Mouse (Mus musculus) liver, embryonic 12.5 days (tissue): Measurements from ENCODE around the gene Slc38a11. TPM values are rescaled to one million over a fixed set of nuclear protein-coding genes. Genes with fewer than 3 reads are reported as not detected.

ENCODE experiments used
- ATAC-seq: fragments of 200-750 bp; cut with Nextera tagmentation; 2 replicates; pipeline ENCODE4 v1.8.0; 2017; ENCODE audit warnings: moderate number of reproducible peaks, mild to moderate bottlenecking, moderate library complexity
- H3K27ac ChIP-seq: fragments of 300-500 bp; sonication (generic); 2 replicates; pipeline ENCODE4 v1.5.1; 2016; ENCODE audit warnings: mild to moderate bottlenecking
- H3K27me3 ChIP-seq: fragments of 300-500 bp; sonication (generic); replicated peaks from 2 replicates; pipeline ENCODE4 v1.6.1; 2016; ENCODE audit warnings: mild to moderate bottlenecking, moderate library complexity
- H3K36me3 ChIP-seq: fragments of 300-500 bp; sonication (generic); 2 replicates; pipeline ENCODE4 v1.6.1; 2016; ENCODE audit warnings: mild to moderate bottlenecking, moderate library complexity
- H3K4me1 ChIP-seq: fragments of 300-500 bp; sonication (generic); 2 replicates; pipeline ENCODE4 v1.6.1; 2016
- H3K4me2 ChIP-seq: fragments of 300-500 bp; sonication (generic); 2 replicates; pipeline ENCODE4 v1.6.1; 2016; ENCODE audit warnings: mild to moderate bottlenecking, moderate library complexity
- H3K4me3 ChIP-seq: fragments of 300-500 bp; sonication (generic); 2 replicates; pipeline ENCODE4 v1.5.1; 2016; ENCODE audit warnings: mild to moderate bottlenecking, moderate library complexity
- H3K9ac ChIP-seq: fragments of 300-500 bp; sonication (generic); 2 replicates; pipeline ENCODE4 v1.6.1; 2016; ENCODE audit warnings: mild to moderate bottlenecking, moderate library complexity
- H3K9me3 ChIP-seq: fragments of 300-500 bp; sonication (generic); replicated peaks from 2 replicates; pipeline ENCODE4 v1.6.1; 2016; ENCODE audit warnings: mild to moderate bottlenecking, moderate library complexity
- WGBS: fragments of 180-500 bp; shearing (Covaris S2); methylation state at CpG from one replicate; pipeline ENCODE4 v1.1.7; 2016; ENCODE audit not compliant: insufficient replicate concordance; 5-methylcytosine and 5-hydroxymethylcytosine counted together
- polyA plus RNA-seq: library from polyadenylated mRNA; unstranded; fragments of >200 nt; fragmentation: Nextera tagmentation; extraction: Ambion mirVana; gene quantifications from 2 replicates; pipeline ENCODE4 v1.2.1, GENCODE M21; 2016

The Slc38a11 gene
- polyA plus RNA-seq, 1 experiment from 2014 or later: not detected

DNA sequence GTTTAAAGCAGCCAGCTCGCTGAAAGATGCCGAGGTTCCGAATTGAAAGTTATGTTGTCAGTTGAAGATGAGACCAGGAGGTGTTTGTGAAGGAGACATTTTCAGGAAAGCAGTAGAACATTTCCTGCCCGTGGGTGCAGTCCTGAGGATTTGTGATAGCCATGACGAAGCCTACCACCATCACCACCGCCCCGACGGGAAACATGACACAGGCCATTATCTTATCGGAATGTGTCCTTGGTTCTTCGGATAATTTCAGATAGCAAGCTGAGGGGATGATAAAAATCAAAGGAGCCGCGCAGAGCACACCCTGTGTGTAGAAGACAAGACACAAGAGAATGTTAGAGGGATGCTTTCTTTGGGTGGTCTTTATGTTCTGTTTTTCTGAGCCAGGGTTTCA, 47.1 kb downstream of the Slc38a11 start:
- WGBS: 37% methylated on average over 12 of the region's 12 CpGs
- ATAC-seq: no peak
- no peaks in the 10 kb centered on the region for H3K4me1 ChIP-seq

GRCm38 (mm10) chr2:65311250-65311649, 52.6 kb downstream of the Slc38a11 start:
- H3K4me2 ChIP-seq: no peak overlapping the region
- no peaks in the 10 kb centered on the region for H3K4me1 ChIP-seq
- no peaks in the 10 kb centered on the region for H3K27me3 ChIP-seq
- no peak overlapping the region for H3K4me3 ChIP-seq
- ATAC-seq: no peak
- no peak overlapping the region for H3K9ac ChIP-seq
- WGBS: 63% methylated on average over 3 of the region's 3 CpGs
- no peaks in the 10 kb centered on the region for H3K9me3 ChIP-seq
- H3K36me3 ChIP-seq: no peaks in the 10 kb centered on the region
- H3K27ac ChIP-seq: no peak overlapping the region

More for the DNA sequence above, 47.1 kb downstream of the Slc38a11 start:
- no peaks in the 10 kb centered on the region for H3K36me3 ChIP-seq
- H3K9me3 ChIP-seq: no peaks in the 10 kb centered on the region
- H3K4me3 ChIP-seq: no peak overlapping the region
- no peak overlapping the region for H3K27ac ChIP-seq
- no peak overlapping the region for H3K4me2 ChIP-seq
- no peak overlapping the region for H3K9ac ChIP-seq
- no peaks in the 10 kb centered on the region for H3K27me3 ChIP-seq

GRCm38 (mm10) chr2:65296541-65296940, 67.3 kb downstream of the Slc38a11 start:
- 30% methylated on average over 2 of the region's 2 CpGs for WGBS
- Histone ChIP-seq H3K4me1 (no peaks in the 10 kb centered on the region), H3K27ac (no peak overlapping the region), H3K27me3 (no peaks in the 10 kb centered on the region), H3K4me3 (no peak overlapping the region), H3K9ac (no peak overlapping the region), H3K9me3 (no peaks in the 10 kb centered on the region), H3K4me2 (no peak overlapping the region), H3K36me3 (no peaks in the 10 kb centered on the region)
- no peak for ATAC-seq

GRCm38 (mm10) chr2:65294092-65294491, 69.7 kb downstream of the Slc38a11 start:
- 65% methylated on average over 8 of the region's 8 CpGs for WGBS
- H3K4me3 ChIP-seq: no peak overlapping the region
- H3K4me2 ChIP-seq: no peak overlapping the region
- no peaks in the 10 kb centered on the region for H3K36me3 ChIP-seq
- H3K27me3 ChIP-seq: no peaks in the 10 kb centered on the region
- H3K27ac ChIP-seq: no peak overlapping the region
- no peak overlapping the region for H3K9ac ChIP-seq
- H3K9me3 ChIP-seq: no peaks in the 10 kb centered on the region
- H3K4me1 ChIP-seq: no peaks in the 10 kb centered on the region
- ATAC-seq: no peak

- Histone ChIP-seq H3K9me3 (no peaks in the 10 kb centered on the region), H3K9ac (no peak overlapping the region), H3K4me3 (no peak overlapping the region), H3K27ac (no peak overlapping the region), H3K36me3 (no peaks in the 10 kb centered on the region), H3K4me1 (no peaks in the 10 kb centered on the region), H3K27me3 (no peaks in the 10 kb centered on the region), H3K4me2 (no peak overlapping the region)
- WGBS: 80% methylated on average over 8 of the region's 8 CpGs
- ATAC-seq: no peak
Measured at GRCm38 (mm10) chr2:65293411-65293810, 70.4 kb downstream of the Slc38a11 start.

DNA sequence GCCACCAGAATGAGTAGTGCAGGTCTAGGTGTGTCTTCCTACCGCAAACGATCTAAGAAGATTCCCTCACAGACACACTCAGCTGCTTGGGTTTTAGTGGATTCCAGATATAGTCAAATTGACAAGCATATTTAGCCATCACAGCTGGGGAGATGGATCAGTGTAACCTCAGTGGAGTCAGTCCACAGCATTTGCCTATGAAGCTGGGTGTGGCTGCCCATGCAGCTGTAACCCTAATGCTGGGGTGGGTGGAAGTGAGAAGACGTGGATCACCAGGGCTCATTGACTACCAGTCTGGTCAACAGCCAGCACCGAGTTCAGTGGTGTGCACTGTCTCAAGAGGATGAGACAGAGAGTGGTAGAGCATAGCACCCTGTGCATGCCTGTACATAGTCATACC, 74.1 kb downstream of the Slc38a11 start:
- H3K36me3 ChIP-seq: no peaks in the 10 kb centered on the region
- H3K27me3 ChIP-seq: no peaks in the 10 kb centered on the region
- no peak overlapping the region for H3K9ac ChIP-seq
- 59% methylated on average over 4 of the region's 4 CpGs for WGBS
- H3K9me3 ChIP-seq: no peaks in the 10 kb centered on the region
- no peak overlapping the region for H3K4me2 ChIP-seq
- H3K4me3 ChIP-seq: no peak overlapping the region
- peaks cover 5% of the 10 kb centered on the region; the same call in 1 of the 2 replicates for H3K4me1 ChIP-seq
- no peak overlapping the region for H3K27ac ChIP-seq
- ATAC-seq: no peak

DNA sequence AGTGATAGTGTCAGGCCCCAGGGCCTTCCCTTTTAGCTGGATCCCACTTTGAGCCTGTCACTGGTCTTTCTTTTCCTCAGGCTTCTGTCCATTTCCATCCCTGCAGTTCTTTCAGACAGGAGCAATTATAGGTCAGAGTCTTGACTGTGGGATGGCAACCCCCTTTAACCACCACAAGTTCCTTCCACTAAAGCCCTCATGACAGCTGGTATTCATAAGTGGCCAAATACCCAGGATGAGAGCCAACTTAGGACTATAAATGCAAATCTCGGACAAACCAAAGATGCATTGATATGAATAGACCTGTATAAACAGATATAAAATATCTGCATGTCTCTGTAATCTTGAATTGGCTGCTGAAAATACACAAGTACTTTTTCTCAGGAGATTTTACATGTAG, 75.1 kb downstream of the Slc38a11 start:
- Histone ChIP-seq H3K4me1 (peaks cover 5% of the 10 kb centered on the region; the same call in 1 of the 2 replicates), H3K4me3 (no peak overlapping the region), H3K9ac (no peak overlapping the region), H3K36me3 (no peaks in the 10 kb centered on the region), H3K4me2 (no peak overlapping the region), H3K27me3 (no peaks in the 10 kb centered on the region), H3K27ac (no peak overlapping the region), H3K9me3 (no peaks in the 10 kb centered on the region)
- ATAC-seq: no peak
- 62% methylated on average over 1 of the region's 1 CpGs for WGBS

- 47% methylated on average over 3 of the region's 3 CpGs for WGBS
- H3K4me3 ChIP-seq: no peak overlapping the region
- no peak for ATAC-seq
Measured at GRCm38 (mm10) chr2:65285380-65285779, 78.5 kb downstream of the Slc38a11 start.

DNA sequence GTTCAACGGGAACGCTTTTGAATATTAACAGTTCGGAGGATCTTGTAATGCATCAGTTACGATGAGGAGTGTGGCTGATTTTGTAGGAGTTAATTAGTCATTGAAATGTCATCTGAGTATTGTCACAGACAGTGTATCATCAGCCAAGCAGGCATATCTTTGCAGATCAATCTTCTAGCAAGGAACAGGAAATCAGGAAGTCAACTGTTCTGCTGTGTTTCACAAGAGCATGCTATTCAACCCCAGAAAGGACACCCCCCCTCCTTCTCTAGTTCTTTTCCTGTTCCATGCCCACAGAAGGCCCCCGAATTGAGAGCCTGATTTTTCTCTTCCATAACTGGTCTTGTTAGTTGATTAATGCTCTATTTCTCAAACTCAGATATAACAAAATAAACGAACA, 80.9 kb downstream of the Slc38a11 start:
- Histone ChIP-seq H3K27ac (no peak overlapping the region), H3K9me3 (no peaks in the 10 kb centered on the region), H3K4me3 (no peak overlapping the region), H3K4me2 (no peak overlapping the region), H3K4me1 (peaks cover 5% of the 10 kb centered on the region; the same call in 1 of the 2 replicates), H3K36me3 (no peaks in the 10 kb centered on the region), H3K27me3 (no peaks in the 10 kb centered on the region), H3K9ac (no peak overlapping the region)
- 56% methylated on average over 6 of the region's 6 CpGs for WGBS
- no peak for ATAC-seq

More at GRCm38 (mm10) chr2:65285380-65285779, 78.5 kb downstream of the Slc38a11 start:
- H3K27ac ChIP-seq: no peak overlapping the region
- no peaks in the 10 kb centered on the region for H3K9me3 ChIP-seq
- no peak overlapping the region for H3K4me2 ChIP-seq
- H3K4me1 ChIP-seq: peaks cover 5% of the 10 kb centered on the region; the same call in 1 of the 2 replicates
- H3K27me3 ChIP-seq: no peaks in the 10 kb centered on the region
- H3K9ac ChIP-seq: no peak overlapping the region
- no peaks in the 10 kb centered on the region for H3K36me3 ChIP-seq

- 30% methylated on average over 4 of the region's 4 CpGs for WGBS
- no peak for ATAC-seq
Measured at GRCm38 (mm10) chr2:65279029-65279690, 84.7 kb downstream of the Slc38a11 start.

GRCm38 (mm10) chr2:65275443-65276061, 88.3 kb downstream of the Slc38a11 start:
- no peak for ATAC-seq
- H3K4me3 ChIP-seq: no peak overlapping the region
- no peaks in the 10 kb centered on the region for H3K9me3 ChIP-seq
- H3K27ac ChIP-seq: no peak overlapping the region
- no peaks in the 10 kb centered on the region for H3K36me3 ChIP-seq
- H3K27me3 ChIP-seq: no peaks in the 10 kb centered on the region
- 75% methylated on average over 6 of the region's 6 CpGs for WGBS
- H3K4me2 ChIP-seq: no peak overlapping the region
- H3K9ac ChIP-seq: no peak overlapping the region
- H3K4me1 ChIP-seq: no peaks in the 10 kb centered on the region

More at GRCm38 (mm10) chr2:65279029-65279690, 84.7 kb downstream of the Slc38a11 start:
- H3K36me3 ChIP-seq: no peaks in the 10 kb centered on the region
- H3K4me2 ChIP-seq: no peak overlapping the region
- no peaks in the 10 kb centered on the region for H3K9me3 ChIP-seq
- no peaks in the 10 kb centered on the region for H3K4me1 ChIP-seq
- H3K27me3 ChIP-seq: no peaks in the 10 kb centered on the region
- H3K4me3 ChIP-seq: no peak overlapping the region
- no peak overlapping the region for H3K27ac ChIP-seq
- H3K9ac ChIP-seq: no peak overlapping the region

GRCm38 (mm10) chr2:65273910-65274309, 89.9 kb downstream of the Slc38a11 start:
- no peak overlapping the region for H3K27ac ChIP-seq
- H3K9me3 ChIP-seq: no peaks in the 10 kb centered on the region
- no peak overlapping the region for H3K4me2 ChIP-seq
- no peaks in the 10 kb centered on the region for H3K36me3 ChIP-seq
- H3K9ac ChIP-seq: no peak overlapping the region
- H3K27me3 ChIP-seq: no peaks in the 10 kb centered on the region
- no peak overlapping the region for H3K4me3 ChIP-seq
- WGBS: 31% methylated on average over 2 of the region's 2 CpGs
- no peak for ATAC-seq
- H3K4me1 ChIP-seq: no peaks in the 10 kb centered on the region
